Mouse (Mus musculus) embryo, embryonic 11.5 days (tissue): ENCODE measurements around the gene Tctex1d4.

Experiments used
- DNase-seq: peaks from one replicate; pipeline ENCODE4 v3.0.0-alpha.2; 2012; ENCODE audit warnings: low read depth, low spot score

Gene Tctex1d4

DNA sequence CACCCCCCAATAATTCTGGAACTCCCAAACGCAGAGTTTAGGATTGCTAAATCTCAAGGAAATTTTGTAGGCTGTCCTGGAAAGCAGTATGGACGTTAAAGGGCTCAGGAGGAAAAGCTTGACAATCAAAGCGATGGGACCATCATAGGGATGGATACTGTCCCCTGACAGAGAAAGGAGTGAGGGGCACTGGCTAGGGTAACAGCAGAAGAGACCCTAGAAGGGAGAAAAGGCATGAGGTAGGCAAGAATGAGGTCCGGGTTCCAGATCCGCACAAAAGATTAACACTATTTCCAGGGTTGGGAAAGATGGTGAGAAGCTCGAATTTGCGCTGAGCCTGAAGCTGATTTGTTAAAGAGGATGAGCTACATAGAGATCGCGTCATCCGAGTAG lies 6.5 kb upstream of the Tctex1d4 start:
- DNase-seq: no peak

DNA sequence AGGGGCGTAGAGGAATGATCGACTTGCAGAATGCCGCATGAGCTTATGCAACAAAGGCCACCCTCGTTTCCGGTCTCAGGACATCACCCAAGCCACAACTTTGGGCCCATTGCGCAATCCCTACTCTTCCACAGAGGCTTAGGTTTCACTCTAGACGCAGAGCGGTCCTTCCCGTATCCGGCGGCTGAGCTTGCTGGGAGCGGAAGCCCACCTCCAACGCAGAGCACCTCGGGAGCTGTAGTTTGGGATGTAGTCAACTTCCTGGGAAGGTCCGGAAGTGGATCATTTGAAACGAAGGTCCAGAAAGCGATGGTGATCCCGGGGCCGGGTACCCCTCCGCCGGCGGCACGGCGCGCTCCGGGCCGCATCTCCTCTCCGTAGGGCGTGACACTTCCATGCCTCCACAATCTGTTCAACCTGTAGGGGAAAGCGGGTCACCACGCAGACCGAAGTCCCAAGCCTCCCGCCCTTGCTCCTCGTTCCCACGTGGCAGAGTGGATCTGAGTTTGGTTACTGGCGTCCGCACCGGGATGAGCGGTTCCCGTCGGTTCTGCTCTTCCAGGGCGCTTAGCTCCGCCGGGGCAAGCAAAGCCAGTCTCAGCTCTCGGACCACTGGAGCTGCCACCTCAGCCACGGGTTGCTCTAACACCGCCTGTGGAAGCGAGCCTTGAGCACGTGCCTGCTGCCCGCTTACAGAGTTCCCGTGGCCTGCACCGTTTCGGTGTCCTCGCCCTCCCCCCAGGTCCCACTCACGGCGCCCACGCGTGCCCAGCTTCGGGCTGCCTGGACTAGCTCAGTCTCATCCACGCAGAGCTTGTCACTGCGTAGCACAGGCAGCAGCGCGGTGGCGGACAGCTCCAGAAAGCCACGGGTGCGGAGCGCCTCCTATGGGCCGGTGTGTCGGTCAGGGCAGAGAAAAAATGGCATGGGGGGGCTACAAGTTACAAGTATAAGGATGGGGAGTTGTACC lies 5.9 kb upstream of the Tctex1d4 start:
- DNase-seq: peak; percentile 85

DNA sequence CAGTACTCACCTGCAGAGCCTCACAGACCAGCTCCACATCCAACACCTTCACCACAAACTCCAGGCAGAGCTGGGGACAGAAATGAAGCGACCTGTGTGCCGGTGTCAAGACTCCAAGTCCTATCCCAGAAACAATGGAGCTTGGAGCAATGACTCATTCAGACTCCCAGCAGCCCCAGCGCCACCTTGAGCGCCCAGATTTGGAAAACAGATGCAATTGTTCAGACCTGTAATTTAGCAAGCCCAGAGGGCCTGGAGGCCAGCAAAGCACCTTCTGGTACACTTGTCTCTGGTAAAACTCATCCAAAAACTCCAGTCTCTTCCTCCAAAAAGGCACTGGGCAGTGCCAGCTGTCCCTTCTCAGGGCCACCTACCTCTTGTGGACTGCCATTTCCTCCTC lies 4.4 kb upstream of the Tctex1d4 start:
- DNase-seq: no peak

DNA sequence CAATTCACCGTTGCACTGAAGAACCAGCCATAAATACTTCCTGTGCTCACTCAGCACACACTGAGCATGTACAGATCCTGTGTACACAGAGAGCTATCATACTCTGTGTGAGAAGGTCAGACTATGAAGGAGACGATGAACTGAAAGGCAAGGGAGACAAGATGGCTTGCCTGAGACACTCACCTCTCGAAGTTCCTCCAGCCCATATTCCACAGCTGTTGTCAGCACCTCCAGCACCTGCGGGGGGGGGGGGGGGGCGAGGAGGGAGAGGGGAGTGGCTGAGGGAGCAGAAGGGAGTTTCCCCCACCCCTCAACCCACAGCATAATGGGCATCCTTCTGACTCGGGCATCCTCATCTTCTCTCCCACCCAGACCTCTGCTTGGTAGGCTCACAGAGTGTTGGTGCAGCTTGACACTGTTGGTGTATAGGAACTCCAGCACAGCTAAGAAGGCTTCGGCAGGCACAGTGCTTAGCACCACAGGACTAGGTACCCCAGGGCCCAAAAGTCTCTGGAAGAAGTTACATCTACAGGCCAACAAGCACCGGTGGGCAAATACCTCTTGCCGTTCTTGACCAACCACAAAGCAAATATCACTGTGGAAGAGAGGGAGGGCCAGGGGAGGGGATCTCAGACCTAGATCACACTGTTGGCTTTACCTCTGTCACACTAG lies 2.9 kb upstream of the Tctex1d4 start:
- DNase-seq: no peak

DNA sequence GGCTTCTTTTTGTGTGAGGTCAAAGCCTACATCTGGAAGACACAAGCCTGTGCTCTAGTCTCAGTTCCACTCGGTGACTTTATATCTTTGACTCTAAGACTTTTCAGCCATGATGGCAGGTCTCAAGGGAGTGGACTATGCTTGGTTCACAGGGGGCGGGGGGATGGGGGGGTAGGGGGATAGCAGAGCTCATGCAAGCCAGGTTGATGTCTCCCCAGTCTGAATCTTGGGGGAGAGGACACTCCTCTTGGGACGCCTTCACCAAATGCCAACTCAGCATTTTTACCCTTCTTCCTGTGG lies 2.4 kb upstream of the Tctex1d4 start:
- no peak for DNase-seq

DNA sequence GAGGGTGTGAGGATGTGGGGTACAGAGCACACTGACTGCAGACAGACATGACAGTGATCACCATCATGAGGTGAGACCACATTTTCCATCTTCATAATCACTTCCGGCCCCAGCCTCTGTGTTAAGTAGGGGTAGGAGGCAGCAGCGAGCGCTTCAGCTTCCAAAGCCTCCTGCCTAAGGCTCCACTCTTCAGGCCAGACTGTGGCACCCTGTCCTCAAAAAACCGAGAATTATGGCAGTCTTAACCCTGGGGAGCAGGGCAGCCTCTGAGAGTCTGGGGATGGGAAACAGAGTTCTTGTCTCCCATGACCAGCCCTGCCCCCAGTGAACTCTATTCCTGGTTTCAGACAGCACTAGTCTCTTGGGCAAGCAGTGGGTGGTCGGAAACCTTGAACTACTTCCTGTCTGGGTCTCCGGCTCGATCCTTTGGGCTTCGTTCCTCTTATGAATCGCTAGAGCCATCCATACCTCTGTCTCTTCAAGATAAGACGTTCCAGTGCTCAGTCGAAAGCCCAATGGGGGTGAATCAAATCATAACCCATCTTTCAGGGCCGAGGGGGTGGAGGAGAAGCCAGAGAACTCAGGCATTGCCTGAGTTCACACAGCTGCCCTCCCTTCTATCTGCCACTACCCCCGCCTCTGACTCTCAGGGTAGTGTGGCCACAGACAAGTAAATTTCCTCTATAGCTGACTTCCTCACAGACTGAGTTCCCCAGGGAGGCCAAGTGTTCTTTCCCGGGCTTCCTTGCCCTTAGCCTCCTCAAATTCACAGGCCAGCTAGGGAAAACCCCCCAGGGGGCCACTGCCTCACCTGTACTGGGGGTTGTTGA lies 1.9 kb upstream of the Tctex1d4 start:
- no peak for DNase-seq

DNA sequence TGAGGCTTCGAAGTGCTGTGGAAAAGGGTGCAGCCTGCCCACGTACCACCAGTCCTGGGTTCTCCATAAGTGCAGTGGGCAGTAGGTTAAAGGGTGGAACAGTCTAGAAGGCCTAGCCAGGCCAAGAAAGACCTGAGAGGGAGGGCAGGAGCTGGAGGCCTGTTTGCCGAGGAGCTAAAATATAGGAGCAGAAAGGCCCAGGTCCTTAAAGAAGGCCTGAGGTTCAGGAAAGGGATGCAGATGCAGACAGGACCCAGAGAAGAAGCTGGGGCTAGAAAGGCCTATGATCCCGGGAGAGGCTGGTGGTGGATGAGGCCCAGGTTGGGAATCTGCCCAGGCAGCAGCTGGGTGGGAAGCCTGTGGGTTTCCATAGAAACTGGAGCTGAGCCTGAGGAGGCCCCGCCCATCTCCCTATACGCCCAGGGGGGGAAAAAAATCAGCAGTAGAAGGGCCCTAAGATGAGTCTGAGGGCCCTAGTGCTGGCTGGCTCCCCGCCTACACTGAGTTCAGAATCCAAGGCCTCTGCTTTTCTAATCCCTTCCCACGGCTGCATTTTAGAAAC lies 1.2 kb upstream of the Tctex1d4 start, which contains the start of gene Btbd19:
Gene Btbd19 (minus strand): TSS at position 378 of the 562 bp plus-strand sequence.
- DNase-seq: no peak

DNA sequence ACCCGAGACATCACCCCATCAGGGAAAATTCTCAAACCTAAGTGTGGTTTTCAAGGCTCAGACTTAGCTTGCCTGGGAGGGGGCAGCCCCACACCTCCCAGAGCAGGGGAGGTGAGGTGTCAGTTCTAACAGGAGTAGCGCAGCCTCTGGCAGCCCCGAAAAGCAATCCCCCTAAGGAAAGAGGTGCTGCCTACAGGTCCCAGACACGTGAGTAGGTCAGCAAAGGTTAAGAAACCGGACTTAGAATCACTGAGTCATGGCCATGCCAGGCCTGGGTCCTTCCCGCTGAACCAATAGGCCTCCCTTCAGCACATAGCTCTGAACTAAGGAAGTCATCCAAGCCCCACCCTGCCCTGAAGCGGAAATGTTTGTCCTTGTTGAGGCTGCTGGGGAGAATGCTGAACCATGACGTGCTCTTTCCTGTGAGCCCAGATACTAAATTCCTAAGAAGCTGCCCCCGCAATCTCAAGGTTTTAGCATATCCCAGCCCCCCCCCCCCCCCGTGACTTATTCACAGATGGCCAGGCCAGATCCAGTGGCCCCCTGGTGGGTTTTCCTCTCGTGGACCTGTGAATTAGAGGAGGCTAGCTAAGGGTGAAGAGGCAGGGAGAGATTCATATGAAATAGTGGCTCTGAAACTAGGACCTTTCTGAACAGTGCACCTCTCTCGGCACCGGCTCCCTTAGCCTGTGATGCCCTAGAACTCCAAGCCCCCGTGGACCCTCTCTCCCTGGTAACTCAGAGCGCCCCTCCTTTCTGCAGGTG lies 502 bp upstream of the Tctex1d4 start:
- no peak for DNase-seq

DNA sequence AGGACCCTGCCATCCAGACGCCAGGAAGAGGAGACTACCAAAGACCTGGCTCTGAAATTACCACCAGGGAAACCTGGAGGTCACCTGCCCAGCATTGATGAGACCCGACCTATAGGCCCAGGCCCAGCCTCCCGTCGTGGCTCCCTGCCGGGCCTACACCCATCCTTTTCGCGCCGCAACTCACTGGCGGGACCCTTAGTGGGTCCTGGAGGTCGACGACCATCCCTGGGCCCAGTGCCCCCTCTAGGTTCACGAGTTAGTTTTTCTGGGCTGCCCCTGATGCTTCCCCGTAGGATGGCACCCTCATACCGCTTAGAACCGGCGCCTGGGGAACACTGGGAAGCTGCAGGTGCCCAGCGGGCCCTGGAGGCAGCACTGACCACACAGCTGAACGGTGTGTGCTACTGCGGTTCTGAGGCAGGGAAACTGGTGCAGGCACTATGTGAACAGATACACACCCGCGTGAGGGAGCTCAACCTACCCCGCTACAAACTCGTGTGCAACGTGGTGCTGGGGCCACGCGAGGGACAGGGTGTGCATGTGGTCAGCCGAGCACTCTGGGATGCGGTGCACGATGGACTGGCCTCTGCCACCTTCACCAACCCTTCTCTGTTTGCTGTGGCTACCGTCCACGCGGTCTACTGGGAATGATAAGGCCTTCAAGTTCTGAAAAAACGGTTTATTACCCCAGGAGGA lies 1.5 kb downstream of the Tctex1d4 start:
- DNase-seq: no peak

DNA sequence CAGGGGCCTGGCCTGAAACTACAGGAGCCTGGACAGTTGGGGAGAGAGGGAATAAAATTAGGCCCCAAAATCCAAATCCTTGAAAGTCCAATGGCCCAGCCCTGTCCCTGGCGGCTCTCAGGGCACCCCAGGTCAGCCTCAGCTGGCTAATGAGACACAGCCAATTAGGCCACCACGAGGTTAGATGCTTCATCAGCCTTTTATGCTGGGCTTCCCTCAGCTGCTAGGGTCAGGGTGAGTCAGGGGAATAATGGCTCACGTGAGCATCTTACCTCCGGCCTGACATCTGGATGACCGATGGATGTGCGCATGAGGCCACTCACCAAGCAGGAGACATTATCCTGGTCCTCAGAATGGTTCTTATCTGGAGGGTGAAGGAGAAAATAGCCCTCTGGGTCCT lies 4.2 kb downstream of the Tctex1d4 start:
- no peak for DNase-seq

DNA sequence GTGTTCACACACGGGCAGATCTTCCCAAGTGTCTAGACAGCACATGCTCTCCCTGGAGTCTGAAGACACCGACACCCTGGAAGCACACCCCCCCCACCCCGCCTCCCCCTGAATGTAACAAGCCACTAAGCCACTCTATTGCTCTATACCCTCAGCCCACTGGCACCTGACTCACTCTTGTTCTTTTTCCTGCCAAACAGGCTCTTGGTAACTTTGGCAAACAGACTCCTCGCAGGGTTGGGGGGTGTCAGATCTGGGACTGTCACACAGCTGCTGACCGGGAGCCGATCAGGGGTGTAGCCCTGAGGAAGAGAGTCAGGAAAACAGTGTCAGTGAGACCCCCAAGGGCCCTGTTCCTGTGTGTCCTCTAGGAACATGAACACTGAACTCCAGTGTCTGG lies 4.6 kb downstream of the Tctex1d4 start:
- no peak for DNase-seq

DNA sequence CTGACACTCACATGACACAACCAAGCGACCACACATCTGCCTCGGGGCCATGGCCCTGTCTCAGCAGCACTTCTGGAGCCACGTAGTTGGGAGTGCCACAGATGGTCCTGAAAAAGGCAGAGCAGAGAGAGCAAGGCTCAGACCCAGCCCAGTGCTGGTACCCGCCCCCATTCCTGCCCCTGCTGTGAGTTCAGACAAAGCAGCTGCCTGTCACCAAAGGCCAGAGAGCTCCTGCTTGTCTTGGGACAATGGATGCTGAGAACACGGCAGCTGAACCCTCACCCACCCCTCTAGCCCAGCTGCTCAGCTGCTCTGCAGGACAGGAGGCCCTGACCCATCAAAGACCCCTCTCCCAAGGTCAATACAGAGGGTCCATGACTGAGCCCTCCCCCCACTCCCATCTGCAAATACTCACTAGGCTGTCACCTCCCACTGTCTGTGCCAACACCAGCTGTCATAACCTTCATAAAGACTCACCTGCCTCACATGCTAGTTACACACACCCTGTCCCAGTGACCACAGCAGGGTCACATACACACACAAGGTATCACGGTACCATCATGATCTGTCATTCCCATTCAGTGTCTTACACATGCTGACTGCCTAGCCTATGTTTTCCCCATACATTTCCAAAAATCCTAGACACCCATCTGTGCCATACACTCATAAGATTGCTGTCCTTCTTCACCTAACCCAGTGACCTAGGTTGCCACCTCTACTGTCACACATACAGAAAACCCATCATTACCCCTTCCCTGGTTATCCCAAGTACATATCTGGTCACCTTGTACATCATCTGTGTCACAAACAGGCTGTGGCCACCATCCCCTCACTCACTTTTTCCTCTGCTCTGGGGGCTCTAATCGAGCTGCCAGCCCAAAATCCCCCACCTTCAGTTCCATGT lies 5.5 kb downstream of the Tctex1d4 start:
- no peak for DNase-seq

DNA sequence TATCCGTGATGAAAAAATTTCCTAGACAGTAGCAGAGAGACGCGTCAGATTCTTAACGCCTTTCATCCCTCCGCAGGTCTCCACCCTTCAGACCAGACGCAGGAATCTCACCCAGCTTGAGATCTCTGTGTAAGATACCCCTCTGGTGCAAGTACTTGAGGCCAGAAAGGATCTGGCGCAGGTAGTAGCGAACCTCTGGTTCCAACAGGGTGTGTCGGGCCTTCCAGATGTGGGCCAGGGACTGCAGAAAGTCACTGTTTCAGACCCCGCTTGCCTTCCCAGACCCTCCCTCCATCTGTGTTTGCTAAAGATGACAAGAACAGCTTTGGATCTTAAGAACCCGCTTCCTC lies 6.2 kb downstream of the Tctex1d4 start:
- DNase-seq: no peak

DNA sequence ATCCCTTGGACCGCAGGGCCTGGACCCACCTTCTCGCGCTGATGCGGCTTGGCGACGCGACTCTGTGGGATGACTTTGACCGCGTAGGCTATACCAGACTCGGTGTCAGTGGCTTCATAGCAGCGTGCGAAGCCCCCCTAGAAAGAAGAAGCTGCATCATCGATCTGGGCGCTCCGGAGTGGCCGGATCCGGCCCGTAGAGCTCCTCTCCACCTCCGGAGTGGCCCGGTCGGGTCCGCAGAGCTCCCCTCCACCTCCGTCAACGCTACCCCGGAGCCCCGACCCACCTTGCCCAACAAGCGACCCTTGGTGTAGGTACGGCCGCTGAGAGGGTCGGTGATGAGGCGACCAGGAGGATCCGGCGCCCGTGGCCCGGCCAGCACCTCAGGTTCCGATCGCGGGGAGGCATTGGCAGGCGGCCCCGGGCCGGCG lies 6.8 kb downstream of the Tctex1d4 start:
- no peak for DNase-seq

DNA sequence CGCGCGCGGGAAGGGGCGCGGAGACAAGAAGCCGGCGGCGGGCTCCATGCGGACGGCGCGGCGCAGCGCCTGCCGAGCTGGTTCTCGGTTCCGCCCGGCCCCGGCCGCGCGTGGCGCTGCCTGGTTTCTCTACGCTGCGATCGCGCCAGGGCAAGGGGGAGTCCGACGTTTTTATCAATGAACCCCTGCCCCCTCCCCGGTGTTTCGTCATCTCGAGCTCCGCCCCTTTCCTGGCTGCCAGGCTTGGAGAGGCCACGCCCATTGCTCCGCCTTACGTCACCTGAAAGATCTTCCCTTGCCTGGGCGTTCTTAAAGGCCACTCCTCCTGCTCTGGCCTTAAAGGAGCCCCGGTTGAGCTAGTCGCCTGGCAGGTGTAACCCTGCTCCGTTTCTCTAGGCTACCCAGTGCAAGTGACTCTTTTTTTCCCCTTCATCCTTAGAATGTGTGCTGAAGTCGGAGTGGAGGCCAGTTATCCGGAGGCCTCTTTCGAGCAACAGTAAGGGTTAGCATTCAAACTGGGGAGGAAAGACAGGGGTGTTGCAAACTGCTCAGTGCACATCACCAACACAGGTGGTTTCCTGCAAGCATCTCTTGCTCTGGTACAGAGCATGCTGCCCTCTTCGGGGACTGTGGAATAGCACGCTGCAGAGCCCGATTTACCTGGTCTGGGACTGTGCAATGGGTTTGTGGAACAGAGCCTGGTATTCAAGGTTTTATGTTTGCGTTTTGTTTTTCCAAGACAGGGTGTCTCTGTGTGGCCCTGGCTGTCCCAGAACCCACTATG lies 7.4 kb downstream of the Tctex1d4 start, which contains the start of gene Plk3:
Gene Plk3 (minus strand): TSS at position 147 of the 784 bp plus-strand sequence.
- DNase-seq: peak; percentile 95

DNA sequence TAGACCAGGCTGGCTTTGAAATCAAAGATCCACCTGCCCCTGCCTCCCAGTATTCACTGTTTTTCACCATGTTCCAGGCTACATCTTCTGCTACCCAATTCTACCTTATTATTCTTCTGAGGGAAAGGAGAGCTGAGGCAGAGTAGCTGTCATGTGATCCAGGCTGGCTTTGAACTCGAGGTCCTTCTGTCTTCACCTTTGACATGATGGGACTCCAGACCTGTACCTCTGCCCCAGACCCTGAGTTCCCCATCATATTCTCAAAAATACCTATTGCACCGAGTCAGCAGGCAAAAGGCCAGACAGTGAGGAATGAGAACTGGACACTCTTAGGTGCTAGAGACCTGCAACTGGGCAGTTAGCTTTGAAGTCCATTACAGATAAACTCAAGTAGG lies 8.0 kb downstream of the Tctex1d4 start:
- DNase-seq: no peak

DNA sequence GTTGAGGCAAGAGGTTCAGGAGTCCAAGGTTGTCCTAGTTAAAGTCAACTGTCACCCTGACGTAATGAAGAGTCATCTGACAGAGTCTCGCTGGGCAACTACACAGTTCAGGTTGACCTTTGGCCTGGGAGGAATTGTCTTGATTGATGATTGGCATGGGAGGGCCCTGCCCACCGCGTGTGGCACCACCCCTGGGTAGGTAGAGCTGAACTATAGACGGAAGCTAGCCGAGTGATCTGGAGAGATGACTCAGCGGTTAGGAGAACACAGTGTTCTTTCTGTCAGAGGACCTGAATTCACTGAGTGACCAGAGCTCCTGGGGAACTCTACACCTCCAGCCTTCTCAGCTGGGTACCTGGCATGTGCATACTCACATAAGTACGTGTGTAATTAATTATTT lies 9.4 kb downstream of the Tctex1d4 start:
- DNase-seq: no peak
